8 mouse cellular contexts compared by ENCODE assay signal in the genomic region with DNA sequence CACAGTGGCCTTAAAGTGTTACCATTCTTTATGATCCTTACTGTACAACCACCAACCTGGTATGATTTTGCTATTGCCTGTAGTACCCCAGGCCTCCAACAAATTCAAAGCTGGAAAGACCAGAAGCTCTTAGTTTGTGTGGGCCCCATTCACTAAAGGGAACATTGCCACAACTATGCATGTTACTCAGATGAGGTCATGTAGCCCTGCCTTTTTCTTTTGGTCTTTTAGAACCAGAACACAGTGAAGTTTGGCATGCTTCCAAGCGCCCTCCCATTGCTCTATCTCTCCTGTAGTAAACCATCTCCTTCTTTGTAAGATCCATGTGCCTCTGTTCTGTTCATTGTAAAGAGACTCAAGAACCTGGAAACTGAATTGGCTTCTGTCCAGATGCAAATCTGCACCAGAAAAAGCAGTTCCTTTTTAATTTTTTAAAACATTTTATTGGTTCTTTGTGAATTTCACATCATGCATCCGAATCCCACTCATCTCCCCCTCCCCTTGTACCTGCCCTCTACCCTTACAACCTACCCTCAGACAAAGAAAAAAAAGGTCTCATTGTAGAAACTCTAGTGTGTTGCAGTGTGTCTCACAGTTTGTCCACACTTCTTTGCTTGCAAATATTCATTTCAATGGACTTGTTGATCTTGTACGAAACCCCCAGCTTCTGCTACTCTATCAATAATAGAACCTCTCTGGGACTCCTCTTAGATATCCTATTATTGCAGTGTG.
A peak's percentile ranks its signal among the peaks of the same experiment; 100 is the strongest.
DNase-seq lines count a peak whose midpoint lies in the region; ATAC-seq and TF ChIP-seq lines count a peak whose summit lies in the region.
"Had no signal": no experiment of that assay in that cellular context is flagged by ENCODE, and none has a peak within 500 bp of the region (broad histone marks: within the 10 kb centered on the region; RNA-seq: fewer than 3 reads in every experiment).

No protein-coding gene starts in this region.

- no peak for TF ChIP-seq CTCF in intestine, postnatal 0 days (IDR thresholded peaks at IDR 0.05; ENCODE audit: low read depth)

- peak; percentile 12 to 17 for DNase-seq in right cerebral cortex, adult 2 months (ENCODE audit: low spot score in 2 of 2)
- DNase-seq in right cerebral cortex, postnatal 25 days = no peak
- no peak for DNase-seq in adrenal gland, adult 18-20 months (ENCODE audit: low spot score in 2 of 2)

- no peaks in the 10 kb centered on the region for H3K27me3 ChIP-seq in intestine, embryonic 16.5 days (replicated peaks; ENCODE audit: control insufficient read depth, insufficient read depth, low read length)
- H3K27me3 ChIP-seq in intestine, postnatal 0 days (replicated peaks; ENCODE audit: control insufficient read depth, insufficient read depth, low read length) = no peaks in the 10 kb centered on the region
- no peaks in the 10 kb centered on the region for H3K27me3 ChIP-seq in forebrain, embryonic 15.5 days
- no peaks in the 10 kb centered on the region for H3K27me3 ChIP-seq in stomach, embryonic 14.5 days (ENCODE audit: control insufficient read depth, insufficient read depth, low read length)
- H3K27me3 ChIP-seq: heart, embryonic 15.5 days had no signal

- H3K4me3 ChIP-seq in intestine, embryonic 16.5 days (ENCODE audit: low read length) = no peak overlapping the region
- no peak overlapping the region for H3K4me3 ChIP-seq in intestine, postnatal 0 days (ENCODE audit: low read depth, low read length)
- H3K4me3 ChIP-seq in forebrain, embryonic 15.5 days = no peak overlapping the region
- no peak overlapping the region for H3K4me3 ChIP-seq in stomach, embryonic 14.5 days (ENCODE audit: low read depth, low read length)
- H3K4me3 ChIP-seq: heart, embryonic 15.5 days had no signal

- H3K27ac ChIP-seq in intestine, embryonic 16.5 days (ENCODE audit: low read length) = no peak overlapping the region
- H3K27ac ChIP-seq in intestine, postnatal 0 days (ENCODE audit: low read depth, low read length) = no peak overlapping the region
- no peak overlapping the region; the same call in 1 of the 2 replicates for H3K27ac ChIP-seq in forebrain, embryonic 15.5 days (replicated peaks)
- H3K27ac ChIP-seq in stomach, embryonic 14.5 days (ENCODE audit: low read length) = no peak overlapping the region
- H3K27ac ChIP-seq: heart, embryonic 15.5 days had no signal

- H3K9ac ChIP-seq in intestine, embryonic 16.5 days (ENCODE audit: low read depth, low read length) = no peak overlapping the region
- no peak overlapping the region for H3K9ac ChIP-seq in intestine, postnatal 0 days (ENCODE audit: low read depth, low read length)
- H3K9ac ChIP-seq in forebrain, embryonic 15.5 days (replicated peaks) = no peak overlapping the region
- H3K9ac ChIP-seq in stomach, embryonic 14.5 days (replicated peaks; ENCODE audit: low read depth, low read length) = no peak overlapping the region
- H3K9ac ChIP-seq: heart, embryonic 15.5 days had no signal

- peak; percentile 53; the same call in 1 of the 2 replicates for ATAC-seq in intestine, embryonic 16.5 days
- no peak for ATAC-seq in intestine, postnatal 0 days
- peak; percentile 87 for ATAC-seq in forebrain, embryonic 15.5 days (replicated peaks)
- peak; percentile 76; the same call in 1 of the 2 replicates for ATAC-seq in stomach, embryonic 14.5 days (ENCODE audit: insufficient number of reproducible peaks, insufficient read depth, low FRiP score, low read depth)

- H3K4me2 ChIP-seq in intestine, embryonic 16.5 days (ENCODE audit: low read depth, low read length) = no peak overlapping the region
- H3K4me2 ChIP-seq in intestine, postnatal 0 days (replicated peaks; ENCODE audit: low read depth) = no peak overlapping the region
- H3K4me2 ChIP-seq in forebrain, embryonic 15.5 days (replicated peaks) = no peak overlapping the region
- no peak overlapping the region for H3K4me2 ChIP-seq in stomach, embryonic 14.5 days (replicated peaks; ENCODE audit: low read depth, low read length)
- H3K4me2 ChIP-seq: heart, embryonic 15.5 days had no signal

- WGBS in intestine, embryonic 16.5 days = 76% methylated on average over 3 of the region's 3 CpGs
- 78% methylated on average over 3 of the region's 3 CpGs for WGBS in intestine, postnatal 0 days
- WGBS in forebrain, embryonic 15.5 days = 30% methylated on average over 3 of the region's 3 CpGs
- 78% methylated on average over 3 of the region's 3 CpGs for WGBS in stomach, embryonic 14.5 days

- H3K4me1 ChIP-seq in intestine, embryonic 16.5 days (ENCODE audit: control insufficient read depth, insufficient read depth, low read length) = no peaks in the 10 kb centered on the region
- H3K4me1 ChIP-seq in intestine, postnatal 0 days (replicated peaks; ENCODE audit: control insufficient read depth, insufficient read depth, low read length) = no peaks in the 10 kb centered on the region
- H3K4me1 ChIP-seq in forebrain, embryonic 15.5 days = 0 out of 2 replicates have a peak, but pooled peaks cover 3% of the 10 kb centered on the region
- H3K4me1 ChIP-seq in stomach, embryonic 14.5 days (ENCODE audit: control insufficient read depth, insufficient read depth, low read length) = no peaks in the 10 kb centered on the region

- H3K9me3 ChIP-seq in intestine, embryonic 16.5 days (ENCODE audit: control insufficient read depth, low read length) = no peaks in the 10 kb centered on the region
- H3K9me3 ChIP-seq in intestine, postnatal 0 days (ENCODE audit: control insufficient read depth) = no peaks in the 10 kb centered on the region
- H3K9me3 ChIP-seq in forebrain, embryonic 15.5 days = no peaks in the 10 kb centered on the region
- no peaks in the 10 kb centered on the region for H3K9me3 ChIP-seq in stomach, embryonic 14.5 days (ENCODE audit: control insufficient read depth, low read depth, low read length)
- H3K9me3 ChIP-seq: heart, embryonic 15.5 days had no signal

- no peaks in the 10 kb centered on the region for H3K36me3 ChIP-seq in intestine, embryonic 16.5 days (ENCODE audit: control insufficient read depth, insufficient read depth, low read length)
- H3K36me3 ChIP-seq in intestine, postnatal 0 days (ENCODE audit: control insufficient read depth, insufficient read depth) = no peaks in the 10 kb centered on the region
- H3K36me3 ChIP-seq in forebrain, embryonic 15.5 days = no peaks in the 10 kb centered on the region
- no peaks in the 10 kb centered on the region for H3K36me3 ChIP-seq in stomach, embryonic 14.5 days (ENCODE audit: control insufficient read depth, insufficient read depth, low read length)
- H3K36me3 ChIP-seq: heart, embryonic 15.5 days had no signal

Comparison
In these comparisons a context has a peak if more than half of its experiments do, and no peak if none do; other contexts are left out.
1. DNase-seq: peak in right cerebral cortex, adult 2 months (2 of 2); none in right cerebral cortex, postnatal 25 days (single experiment) and adrenal gland, adult 18-20 months (0 of 2).